Mouse (Mus musculus) heart, postnatal 25 days (tissue): ENCODE data around the gene Thg1l. TPM values are rescaled to one million over a fixed set of nuclear protein-coding genes. Genes with fewer than 3 reads are reported as not detected.

ENCODE experiments used
- total RNA-seq, 2 experiments: library from RNA; stranded (reverse); gene quantifications; 2 replicates each; pipeline ENCODE4 v1.2.3; 2021

Gene Thg1l
- total RNA-seq, 2 experiments from 2014 or later: 4.4 to 7.2 TPM

Other genes with a start within 250 kb of the Thg1l start
- gene Clint1, start 103.4 kb downstream of the Thg1l start, total RNA-seq: 10 to 100 TPM; 36.0 to 36.4 TPM
- gene Lsm11, start 10.6 kb downstream of the Thg1l start, total RNA-seq: 1 to 10 TPM; 3.6 to 4.3 TPM
- under 1 TPM; 0.18 to 0.25 TPM for gene Sox30, start 24.8 kb upstream of the Thg1l start, total RNA-seq
- 1 to 10 TPM; 1.6 to 1.9 TPM for gene Gm12166, start 96.8 kb upstream of the Thg1l start, total RNA-seq
- gene Adam19, start 100.5 kb upstream of the Thg1l start, total RNA-seq: 10 to 100 TPM; 36.2 to 78.2 TPM
- gene Nipal4, start 211.0 kb upstream of the Thg1l start, total RNA-seq: under 1 TPM in 1 of 2 experiments, not detected in 1; 0.08 TPM